Mouse (Mus musculus) embryonic fibroblast, embryonic 13.5 days (primary cell): ENCODE data around the gene Gm5615. TPM values are rescaled to one million over a fixed set of nuclear protein-coding genes. Genes with fewer than 3 reads are reported as not detected.

Experiments
- H3K27ac ChIP-seq: 2 replicates; pipeline ENCODE4 v1.5.1; 2012; ENCODE audit warnings: low read length, control low read depth, inconsistent platforms; ENCODE audit not compliant: insufficient read depth
- H3K4me1 ChIP-seq: 2 replicates; pipeline ENCODE4 v1.6.1; 2011; ENCODE audit warnings: low read length; ENCODE audit not compliant: control insufficient read depth, insufficient read depth
- H3K4me3 ChIP-seq: 2 replicates; pipeline ENCODE4 v1.5.1; 2011; ENCODE audit warnings: mild to moderate bottlenecking, control low read depth, low read length; ENCODE audit not compliant: insufficient read depth
- CTCF ChIP-seq: IDR thresholded peaks from 2 replicates; pipeline ENCODE4 v1.5.1; 2011; ENCODE audit warnings: mild to moderate bottlenecking, control low read depth, low read length, moderate library complexity, borderline replicate concordance; ENCODE audit not compliant: insufficient read depth
- POLR2A ChIP-seq: IDR thresholded peaks from 2 replicates; pipeline ENCODE4 v1.6.1; 2011; ENCODE audit warnings: low read depth, mild to moderate bottlenecking, control low read depth, low read length, moderate library complexity
- polyA plus RNA-seq: library from polyadenylated mRNA; stranded (reverse); fragments of >200 nt; gene quantifications from 2 replicates; pipeline ENCODE4 v1.2.4, GENCODE M21; 2011; ENCODE audit warnings: low read depth; ENCODE audit not compliant: missing spikeins, insufficient read length

Gene Gm5615
- polyA plus RNA-seq, result not detected in 2 replicates

GRCm38 (mm10) chr9:36541863-36542262, at the start of gene Gm5615:
TSS of gene Gm5615 (minus strand) at chr9:36541963.
- Histone ChIP-seq H3K4me3 (no peak within 1 kb of the TSS), H3K4me1 (no peaks in the 10 kb centered on the region), H3K27ac (no peak within 1 kb of the TSS)
- no peak for TF ChIP-seq POLR2A
- no peak for TF ChIP-seq CTCF

GRCm38 (mm10) chr9:36582535-36582934, 40.8 kb upstream of the Gm5615 start, which contains the start of gene Gm17689:
TSS of gene Gm17689 (minus strand) at chr9:36582635.
- H3K4me1 ChIP-seq, result no peaks in the 10 kb centered on the region
- TF ChIP-seq CTCF (no peak), POLR2A (no peak)
- H3K27ac ChIP-seq, result no peak within 1 kb of the TSS
- no peak within 1 kb of the TSS for H3K4me3 ChIP-seq

GRCm38 (mm10) chr9:36504211-36504610, 37.6 kb downstream of the Gm5615 start:
- Histone ChIP-seq H3K4me3 (no peak overlapping the region), H3K27ac (no peak overlapping the region), H3K4me1 (no peaks in the 10 kb centered on the region)
- TF ChIP-seq CTCF (no peak), POLR2A (no peak)

- H3K4me3 ChIP-seq, result no peak overlapping the region
- no peak overlapping the region for H3K27ac ChIP-seq
- no peaks in the 10 kb centered on the region for H3K4me1 ChIP-seq
- TF ChIP-seq CTCF, result no peak
These were observed 45.9 kb downstream of the Gm5615 start for GRCm38 (mm10) chr9:36495824-36496223.

- no peak for TF ChIP-seq CTCF
- Histone ChIP-seq H3K4me3 (no peak overlapping the region), H3K27ac (no peak overlapping the region), H3K4me1 (no peaks in the 10 kb centered on the region)
These were observed 47.1 kb downstream of the Gm5615 start for GRCm38 (mm10) chr9:36494501-36495220.

Other genes with a start within 250 kb of the Gm5615 start
- gene Gm7257, start 110.1 kb downstream of the Gm5615 start, polyA plus RNA-seq, result not detected in 2 replicates
- gene Gm9513, start 66.3 kb downstream of the Gm5615 start, polyA plus RNA-seq, result not detected in 2 replicates
- not detected in 2 replicates for gene Gm17689, start 40.7 kb upstream of the Gm5615 start, polyA plus RNA-seq
- gene A630095E13Rik, start 101.4 kb upstream of the Gm5615 start, polyA plus RNA-seq, result not detected in 2 replicates
- gene Acrv1, start 151.3 kb upstream of the Gm5615 start, polyA plus RNA-seq, result not detected in 2 replicates
- gene Chek1, start 185.1 kb upstream of the Gm5615 start, polyA plus RNA-seq, result 19.3 and 33.2 TPM in 2 replicates
- gene Stt3a, start 225.7 kb upstream of the Gm5615 start, polyA plus RNA-seq, result 655 and 681 TPM in 2 replicates